Mouse (Mus musculus) intestine, postnatal 0 days (tissue): ENCODE results near the gene Tmem170b. TPM values are rescaled to one million over a fixed set of nuclear protein-coding genes. Genes with fewer than 3 reads are reported as not detected.
A peak's percentile ranks its signal among the peaks of the same experiment; 100 is the strongest.

Source experiments
- ATAC-seq: fragments of 200-750 bp; cut with Nextera tagmentation; 2 replicates; pipeline ENCODE4 v1.8.0; 2017; ENCODE audit warnings: mild to moderate bottlenecking, moderate TSS enrichment, moderate library complexity
- H3K27ac ChIP-seq: fragments of 300-500 bp; sonication (generic); 2 replicates; pipeline ENCODE4 v1.5.1; 2014; ENCODE audit warnings: mild to moderate bottlenecking, low read depth, low read length, moderate library complexity
- H3K27me3 ChIP-seq: fragments of 300-500 bp; sonication (generic); replicated peaks from 2 replicates; pipeline ENCODE4 v1.6.1; 2014; ENCODE audit warnings: low read length, mixed read lengths; ENCODE audit not compliant: control insufficient read depth, insufficient read depth
- H3K36me3 ChIP-seq: fragments of 300-500 bp; sonication (generic); 2 replicates; pipeline ENCODE4 v1.6.1; 2014; ENCODE audit warnings: mild to moderate bottlenecking, moderate library complexity; ENCODE audit not compliant: control insufficient read depth, insufficient read depth
- H3K4me1 ChIP-seq: fragments of 300-500 bp; sonication (generic); replicated peaks from 2 replicates; pipeline ENCODE4 v1.6.1; 2014; ENCODE audit warnings: antibody characterized with exemption, low read length, mixed read lengths; ENCODE audit not compliant: control insufficient read depth, insufficient read depth
- H3K4me2 ChIP-seq: fragments of 300-500 bp; sonication (generic); replicated peaks from 2 replicates; pipeline ENCODE4 v1.6.1; 2014; ENCODE audit warnings: low read depth, mild to moderate bottlenecking, moderate library complexity
- H3K4me3 ChIP-seq: fragments of 300-500 bp; sonication (generic); 2 replicates; pipeline ENCODE4 v1.5.1; 2014; ENCODE audit warnings: low read depth, low read length
- H3K9ac ChIP-seq: fragments of 300-500 bp; sonication (generic); 2 replicates; pipeline ENCODE4 v1.6.1; 2014; ENCODE audit warnings: mild to moderate bottlenecking, low read depth, low read length
- H3K9me3 ChIP-seq: fragments of 300-500 bp; sonication (generic); 2 replicates; pipeline ENCODE4 v1.6.1; 2016; ENCODE audit warnings: mixed run types; ENCODE audit not compliant: control insufficient read depth
- CTCF ChIP-seq: sonication (generic); IDR thresholded peaks from 2 replicates; pipeline ENCODE4 v1.5.1; 2016; ENCODE audit warnings: low read depth, mild to moderate bottlenecking, control low read depth, antibody characterized with exemption, moderate library complexity
- WGBS: fragments of 180-500 bp; shearing (Covaris S2); extraction: QIAGEN DNeasy Blood & Tissue Kit; methylation state at CpG from one replicate; pipeline ENCODE4 v1.1.7; 2014; 5-methylcytosine and 5-hydroxymethylcytosine counted together
- polyA plus RNA-seq: library from polyadenylated mRNA; unstranded; fragments of >200 nt; fragmentation: Nextera tagmentation; extraction: Ambion mirVana; gene quantifications from 2 replicates; pipeline ENCODE4 v1.2.1, GENCODE M21; 2015

The Tmem170b gene
- polyA plus RNA-seq, 1 experiment from 2014 or later = 7.7 TPM

DNA sequence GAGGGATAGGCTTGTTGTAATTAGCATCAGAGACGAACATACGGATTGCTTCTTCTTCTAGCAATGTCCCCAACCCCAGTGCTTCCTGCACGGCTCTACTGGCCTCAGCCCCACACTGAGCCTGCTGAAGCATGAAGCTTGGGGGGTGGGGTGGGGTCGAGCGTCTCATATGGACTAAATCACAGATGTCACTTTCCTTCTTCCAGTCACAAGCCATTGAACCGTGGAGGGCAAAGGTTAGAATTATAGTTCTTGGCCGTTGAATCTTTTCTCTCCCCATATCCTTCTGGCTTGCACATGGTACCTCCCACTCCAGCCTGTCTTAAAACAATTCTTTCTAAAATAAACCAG, 71.1 kb downstream of the Tmem170b start:
- Histone ChIP-seq H3K36me3 (no peaks in the 10 kb centered on the region), H3K27me3 (no peaks in the 10 kb centered on the region), H3K4me2 (no peak overlapping the region), H3K9me3 (no peaks in the 10 kb centered on the region), H3K4me3 (no peak overlapping the region), H3K27ac (no peak overlapping the region), H3K4me1 (no peaks in the 10 kb centered on the region), H3K9ac (no peak overlapping the region)
- TF ChIP-seq CTCF = no peak
- no peak for ATAC-seq
- WGBS = 53% methylated on average over 7 of the region's 7 CpGs

DNA sequence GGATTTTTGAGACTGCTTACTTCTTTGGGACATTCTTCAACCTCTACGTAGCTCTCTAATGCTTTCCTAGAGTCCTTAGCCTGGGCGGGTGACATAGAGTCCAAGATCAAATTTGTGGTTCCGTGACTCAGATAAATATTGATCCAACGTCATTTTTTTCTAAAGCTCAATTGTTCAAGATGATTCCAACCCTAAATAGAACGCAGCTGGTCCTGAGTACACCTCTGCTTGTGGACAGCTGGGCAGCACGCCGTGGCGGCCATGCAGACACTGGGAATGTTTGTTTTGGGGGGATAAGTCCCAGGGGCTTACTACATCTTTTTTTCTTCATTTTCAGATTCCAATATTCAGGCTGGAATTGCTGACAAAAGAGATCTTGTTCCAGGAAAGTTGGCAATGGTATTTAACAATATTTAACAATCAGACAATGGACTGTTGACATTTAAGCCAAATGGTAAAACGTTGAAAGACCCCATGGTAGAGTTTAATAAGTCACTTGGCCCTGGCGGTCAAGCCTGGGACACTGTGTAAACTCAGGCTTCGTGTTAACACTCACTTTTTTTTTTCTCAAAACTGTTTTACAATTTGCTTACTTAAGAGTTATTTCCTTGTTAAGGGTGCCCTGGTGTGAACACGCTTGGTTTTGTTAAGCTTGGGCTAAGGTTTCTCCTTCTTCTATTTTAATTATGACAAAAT, 75.3 kb downstream of the Tmem170b start:
- Histone ChIP-seq H3K27me3 (no peaks in the 10 kb centered on the region), H3K4me3 (no peak overlapping the region), H3K4me1 (no peaks in the 10 kb centered on the region), H3K27ac (no peak overlapping the region), H3K36me3 (no peaks in the 10 kb centered on the region), H3K9ac (no peak overlapping the region), H3K4me2 (no peak overlapping the region), H3K9me3 (no peaks in the 10 kb centered on the region)
- TF ChIP-seq CTCF = no peak
- ATAC-seq = no peak
- 29% methylated on average over 12 of the region's 12 CpGs for WGBS

GRCm38 (mm10) chr13:41682341-41683119, 76.8 kb downstream of the Tmem170b start:
- no peak for TF ChIP-seq CTCF
- ATAC-seq = no peak
- Histone ChIP-seq H3K9ac (no peak overlapping the region), H3K27me3 (no peaks in the 10 kb centered on the region), H3K36me3 (no peaks in the 10 kb centered on the region), H3K27ac (no peak overlapping the region), H3K4me3 (no peak overlapping the region), H3K4me1 (no peaks in the 10 kb centered on the region), H3K4me2 (no peak overlapping the region), H3K9me3 (no peaks in the 10 kb centered on the region)
- 77% methylated on average over 12 of the region's 12 CpGs for WGBS

GRCm38 (mm10) chr13:41683356-41684012, 77.8 kb downstream of the Tmem170b start:
- no peak overlapping the region for H3K9ac ChIP-seq
- 86% methylated on average over 11 of the region's 11 CpGs for WGBS
- no peak for ATAC-seq
- peak; percentile 63 for TF ChIP-seq CTCF
- H3K4me2 ChIP-seq = no peak overlapping the region
- no peak overlapping the region for H3K4me3 ChIP-seq
- no peaks in the 10 kb centered on the region for H3K27me3 ChIP-seq
- H3K9me3 ChIP-seq = no peaks in the 10 kb centered on the region
- H3K4me1 ChIP-seq = no peaks in the 10 kb centered on the region
- H3K36me3 ChIP-seq = no peaks in the 10 kb centered on the region
- no peak overlapping the region for H3K27ac ChIP-seq

- Histone ChIP-seq H3K36me3 (no peaks in the 10 kb centered on the region), H3K27ac (no peak overlapping the region), H3K4me1 (0 out of 2 replicates have a peak, but pooled peaks cover 7% of the 10 kb centered on the region), H3K9me3 (no peaks in the 10 kb centered on the region), H3K27me3 (no peaks in the 10 kb centered on the region), H3K4me2 (no peak overlapping the region), H3K4me3 (no peak overlapping the region), H3K9ac (no peak overlapping the region)
- ATAC-seq = no peak
- WGBS = 57% methylated on average over 11 of the region's 11 CpGs
- TF ChIP-seq CTCF = no peak
Measured at GRCm38 (mm10) chr13:41685499-41685898, 79.8 kb downstream of the Tmem170b start.

DNA sequence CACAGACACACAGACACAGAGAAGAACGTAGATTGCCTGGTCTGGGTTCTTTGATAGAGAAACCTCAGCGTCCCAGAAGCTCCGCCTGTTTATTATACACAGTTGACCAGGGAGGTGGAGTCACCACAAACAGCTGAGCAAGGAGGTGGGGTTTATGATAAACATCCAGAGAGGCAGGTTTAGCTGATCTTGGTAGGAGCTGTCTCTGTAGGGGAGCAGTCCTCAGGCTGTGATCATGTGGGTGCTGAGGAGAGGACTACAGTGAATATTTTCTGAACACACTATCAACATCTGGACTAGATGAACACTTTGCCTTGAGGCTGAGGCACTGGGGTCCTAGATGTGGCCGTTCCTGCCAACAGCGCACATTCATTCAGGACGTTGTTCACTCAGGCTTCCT, 83.3 kb downstream of the Tmem170b start:
- no peak overlapping the region for H3K27ac ChIP-seq
- WGBS = 38% methylated on average over 6 of the region's 6 CpGs

More for the DNA sequence above, 83.3 kb downstream of the Tmem170b start:
- TF ChIP-seq CTCF = no peak
- no peaks in the 10 kb centered on the region for H3K36me3 ChIP-seq
- no peaks in the 10 kb centered on the region for H3K27me3 ChIP-seq
- H3K4me2 ChIP-seq = no peak overlapping the region
- no peak overlapping the region for H3K4me3 ChIP-seq
- H3K4me1 ChIP-seq = 0 out of 2 replicates have a peak, but pooled peaks cover 7% of the 10 kb centered on the region
- ATAC-seq = no peak
- no peaks in the 10 kb centered on the region for H3K9me3 ChIP-seq
- no peak overlapping the region for H3K9ac ChIP-seq
